Mouse (Mus musculus) E14TG2a.4 (cell line): ENCODE data around the gene Dmrta2.
A peak's percentile ranks its signal among the peaks of the same experiment; 100 is the strongest.

Experiments
- H3K27me3 ChIP-seq: 2 replicates; pipeline ENCODE4 v1.6.1; 2014; ENCODE audit warnings: low read length, control low read depth; ENCODE audit not compliant: insufficient read depth
- H3K36me3 ChIP-seq: 2 replicates; pipeline ENCODE4 v1.6.1; 2014; ENCODE audit warnings: low read length, control low read depth; ENCODE audit not compliant: insufficient read depth
- H3K4me1 ChIP-seq: replicated peaks from 2 replicates; pipeline ENCODE4 v1.6.1; 2014; ENCODE audit warnings: low read depth, low read length, control low read depth
- H3K4me3 ChIP-seq: replicated peaks from 2 replicates; pipeline ENCODE4 v1.5.1; 2014; ENCODE audit warnings: mild to moderate bottlenecking, low read length
- H3K9me3 ChIP-seq: 2 replicates; pipeline ENCODE4 v1.6.1; 2014; ENCODE audit warnings: low read length, control low read depth
- CTCF ChIP-seq: conservative IDR thresholded peaks from 2 replicates; pipeline ENCODE4 v1.5.1; 2014; ENCODE audit warnings: low read length
- NANOG ChIP-seq: IDR thresholded peaks from 2 replicates; pipeline ENCODE4 v1.6.1; 2014; ENCODE audit warnings: borderline replicate concordance, low read length, mixed read lengths
- POU5F1 ChIP-seq: IDR thresholded peaks from 2 replicates; pipeline ENCODE4 v1.6.1; 2014; ENCODE audit warnings: low read length, borderline replicate concordance

Dmrta2 gene

DNA sequence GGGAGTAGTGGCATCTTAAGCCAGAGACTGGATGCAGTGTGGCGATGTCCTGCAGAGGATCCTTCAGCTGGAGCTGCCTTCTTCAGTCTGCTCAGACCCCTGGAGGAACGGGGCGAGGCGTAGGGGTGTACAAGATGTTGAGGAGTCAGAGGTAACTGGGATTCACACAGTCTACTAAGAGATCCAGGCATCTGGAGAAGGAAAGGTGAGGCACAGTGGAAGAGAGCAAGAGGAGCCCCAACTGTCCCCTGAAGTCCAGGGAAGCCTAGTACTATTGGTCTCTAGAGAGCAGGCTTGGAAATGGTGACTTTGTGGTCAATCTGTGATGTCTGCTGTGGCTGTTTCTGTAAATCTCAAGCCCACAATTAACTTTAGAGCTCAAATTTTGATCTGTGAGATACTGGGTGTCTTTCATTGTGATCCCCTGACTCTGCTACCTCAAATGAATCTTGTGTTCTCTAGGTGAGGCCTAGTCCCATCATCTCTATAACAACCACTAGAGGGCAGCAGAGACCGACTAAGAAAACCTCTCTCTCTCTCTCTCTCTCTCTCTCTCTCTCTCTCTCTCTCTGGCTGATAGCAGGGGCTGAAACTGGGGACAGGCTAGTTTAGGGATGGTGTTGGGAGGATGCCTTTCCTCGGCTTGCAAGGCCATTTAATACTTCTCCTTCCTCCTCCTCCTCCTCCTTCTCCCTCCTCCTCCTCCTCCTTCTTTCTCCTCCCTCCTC lies 50.8 kb downstream of the Dmrta2 start:
- H3K4me1 ChIP-seq: peaks cover 11% of the 10 kb centered on the region
- no peaks in the 10 kb centered on the region for H3K36me3 ChIP-seq
- TF ChIP-seq POU5F1: no peak
- TF ChIP-seq CTCF: peak; percentile 63
- peaks cover 20% of the 10 kb centered on the region for H3K27me3 ChIP-seq
- H3K9me3 ChIP-seq: no peaks in the 10 kb centered on the region
- H3K4me3 ChIP-seq: no peak overlapping the region

DNA sequence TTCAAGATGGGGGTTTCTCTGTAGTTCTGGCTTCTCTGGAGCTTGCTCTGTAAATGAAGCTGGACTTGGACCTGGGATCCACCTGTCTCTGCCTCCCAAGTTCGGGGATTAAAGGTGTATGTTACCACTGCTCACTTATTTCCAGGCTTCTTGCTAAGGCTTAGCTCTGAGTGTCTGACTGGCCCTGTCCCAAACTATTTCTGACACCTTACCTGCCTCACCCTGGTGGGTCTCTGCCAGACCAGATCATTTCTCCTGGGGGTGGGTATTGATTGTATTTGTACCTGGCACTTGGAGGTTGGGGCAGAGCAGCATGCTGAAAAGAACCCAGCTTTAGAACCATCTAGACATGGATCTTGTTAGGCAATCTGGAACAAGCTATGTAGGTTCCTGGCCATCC lies 51.6 kb downstream of the Dmrta2 start:
- Histone ChIP-seq H3K4me1 (peaks cover 11% of the 10 kb centered on the region), H3K36me3 (no peaks in the 10 kb centered on the region), H3K27me3 (peaks cover 18% of the 10 kb centered on the region), H3K9me3 (peaks cover 6% of the 10 kb centered on the region), H3K4me3 (no peak overlapping the region)
- TF ChIP-seq POU5F1: no peak
- TF ChIP-seq CTCF: no peak
- no peak for TF ChIP-seq NANOG
